Mouse (Mus musculus) gastrocnemius, adult 18-20 months (tissue): ENCODE results near the gene Il17rb. TPM values are rescaled to one million over a fixed set of nuclear protein-coding genes. Genes with fewer than 3 reads are reported as not detected.

Experiments used
- DNase-seq: peaks from one replicate; pipeline ENCODE4 v3.0.0; 2021; ENCODE audit warnings: low spot score
- microRNA-seq: library from miRNA; unstranded; fragments of <30 nt; microRNA quantifications from one replicate; pipeline ENCODE4 v1.2.0, GENCODE M21; 2021
- total RNA-seq, 2 experiments: library from RNA; stranded (reverse); gene quantifications; 2 replicates each; pipeline ENCODE4 v1.2.3; 2021

The Il17rb gene
- total RNA-seq, 2 experiments from 2014 or later = 0.09 TPM; not detected in 1

DNA sequence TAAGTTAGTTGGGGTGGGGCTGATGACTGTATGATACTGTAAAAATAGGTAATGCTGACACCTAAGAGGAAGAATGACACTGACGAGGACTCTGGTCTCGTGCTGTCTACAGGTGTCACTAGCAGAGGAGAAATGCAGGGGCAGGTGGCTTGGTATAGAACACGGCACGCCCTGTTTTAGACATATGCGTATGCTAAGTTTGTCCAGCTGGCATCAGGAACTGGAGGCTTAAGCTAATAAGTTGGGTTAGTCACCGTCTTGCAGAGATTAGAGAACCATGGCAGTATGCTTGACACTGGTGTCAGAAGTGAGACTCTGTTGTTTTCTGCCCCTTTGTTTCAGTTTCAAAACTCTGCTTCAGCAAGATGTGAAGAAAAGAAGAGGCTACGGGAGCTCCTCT lies 37.2 kb downstream of the Il17rb start:
- no peak for DNase-seq

DNA sequence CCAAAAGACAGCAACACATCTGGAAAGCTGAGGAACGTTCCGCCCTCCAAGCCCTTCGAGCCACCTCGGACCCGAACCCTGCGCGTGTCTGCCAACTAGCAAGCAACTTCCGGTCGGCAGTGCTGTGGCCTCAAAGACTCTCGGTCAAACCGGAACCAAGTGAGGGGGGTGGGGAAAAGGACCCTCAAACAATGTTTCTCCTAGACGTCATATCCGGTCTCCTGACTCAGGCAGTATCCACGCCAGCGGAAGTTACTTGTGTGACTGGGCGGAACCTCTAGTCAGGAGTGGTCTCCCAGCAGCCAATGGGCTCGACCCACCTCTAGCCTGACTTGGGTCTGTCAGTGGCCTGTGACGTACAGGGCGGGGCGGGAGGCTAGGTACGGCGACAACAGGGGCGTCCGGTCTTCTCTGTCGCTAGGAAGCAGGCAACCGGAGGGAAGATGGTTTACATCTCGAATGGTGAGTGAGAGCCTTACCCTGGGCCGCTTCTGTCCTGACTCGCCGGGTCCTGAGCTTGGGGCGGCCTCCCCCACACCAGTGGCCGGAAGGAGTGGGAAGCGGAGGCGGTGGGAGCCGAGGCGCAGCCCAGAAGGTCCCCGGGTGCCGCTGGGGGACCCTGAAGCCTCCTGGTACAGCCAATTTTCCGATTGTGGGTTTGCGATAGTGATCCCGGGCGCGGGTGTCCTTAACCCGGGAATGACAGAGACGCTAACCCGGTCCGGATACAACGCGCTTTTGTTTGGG lies 40.4 kb downstream of the Il17rb start, which contains the start of gene Selenok:
TSS of gene Selenok (plus strand) at position 234 of the 747 bp plus-strand sequence.
- peak; percentile 98 for DNase-seq

DNA sequence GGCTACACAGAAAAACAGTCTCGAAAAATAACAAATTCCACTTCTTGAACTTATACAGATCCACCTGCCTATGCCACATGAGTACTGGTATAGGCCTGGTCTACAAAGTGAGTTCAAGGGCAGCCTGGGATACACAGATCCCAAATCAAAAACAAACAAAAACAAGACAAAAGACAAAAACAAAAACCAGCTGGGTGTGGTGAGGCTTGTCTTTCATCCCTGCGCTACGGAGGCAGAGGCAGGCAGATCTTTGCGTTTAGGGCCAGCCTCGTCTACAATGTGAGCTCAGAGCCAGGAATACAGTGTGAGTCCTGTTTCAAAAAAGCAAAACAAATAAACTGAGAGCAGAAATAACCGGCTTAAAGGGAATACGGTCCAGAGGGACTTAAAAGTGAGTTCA lies 41.1 kb downstream of the Il17rb start:
- DNase-seq = no peak

DNA sequence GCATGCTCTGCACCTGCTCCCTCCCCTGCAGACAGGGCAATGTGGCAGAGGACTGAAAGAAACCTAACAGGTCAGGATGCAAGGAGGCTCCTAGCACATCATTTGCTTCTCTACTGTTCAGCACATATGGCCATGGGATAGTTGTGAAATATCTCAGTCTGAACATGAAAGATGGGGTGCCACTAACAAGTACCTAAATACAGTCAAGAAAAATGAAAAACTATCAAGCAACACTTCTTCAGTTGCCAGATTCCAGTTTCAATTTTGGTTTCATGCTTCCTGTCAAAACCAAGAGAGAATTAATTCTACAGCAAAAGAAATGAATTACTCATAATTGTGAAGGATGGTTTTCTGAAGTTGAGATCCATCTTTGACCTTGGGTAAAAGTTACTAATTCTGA lies 51.3 kb downstream of the Il17rb start:
- DNase-seq = no peak

DNA sequence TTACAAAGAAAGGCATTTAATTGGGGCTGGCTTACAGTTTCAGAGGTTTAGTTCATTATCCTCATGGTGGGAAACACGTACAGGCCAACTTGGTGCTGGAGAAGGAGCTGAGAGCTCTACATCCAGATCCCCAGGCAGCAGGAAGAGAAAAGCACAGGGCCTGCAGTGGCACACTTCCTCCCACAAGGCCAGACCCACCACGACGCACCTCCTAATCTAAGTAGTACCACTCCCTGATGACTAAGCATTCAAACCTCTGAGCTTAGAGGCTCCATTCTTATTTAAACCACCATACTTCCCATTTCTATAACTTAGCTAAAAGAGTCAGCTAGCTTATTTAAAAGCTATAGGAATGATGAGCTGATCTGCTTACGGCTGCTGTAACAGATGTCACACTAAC lies 57.9 kb downstream of the Il17rb start:
- no peak for DNase-seq

DNA sequence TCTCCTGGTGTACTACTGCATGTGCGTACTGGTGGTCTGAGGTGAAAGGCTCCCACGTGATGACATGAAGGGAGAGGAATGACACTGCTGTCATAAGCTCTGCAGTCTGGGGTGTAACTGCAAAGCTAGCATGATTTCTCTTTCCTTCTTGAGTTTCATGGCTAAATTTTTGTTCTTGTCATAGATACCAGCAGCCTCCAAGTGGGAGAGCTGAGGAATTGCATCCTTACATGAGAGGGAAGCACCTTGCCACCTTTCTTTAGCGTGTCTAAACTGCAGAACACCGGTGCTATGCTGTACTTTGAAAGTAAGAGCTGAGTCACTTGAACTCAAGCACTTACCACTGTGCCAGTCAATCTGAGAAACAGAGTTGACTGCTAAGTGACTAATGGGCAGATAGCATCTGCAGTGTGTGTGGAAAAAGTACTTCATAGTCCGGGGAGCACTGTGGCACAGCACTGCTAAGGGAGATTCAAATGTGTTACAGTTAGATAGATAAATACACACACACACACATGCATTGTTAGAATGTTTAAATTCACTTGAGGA lies 61.9 kb downstream of the Il17rb start:
- no peak for DNase-seq

Small RNA genes lying within 50 kb of the gene (microRNA-seq; reads per million reads assigned to microRNA genes)
- not detected for gene Mir6947

Other genes with a start within 250 kb of the Il17rb start
- gene Selenok, start 40.6 kb downstream of the Il17rb start, total RNA-seq = 10 to 100 TPM; 74.9 to 96.6 TPM
- gene Actr8, start 30.6 kb downstream of the Il17rb start, total RNA-seq = 10 to 100 TPM; 31.1 to 33.4 TPM
- under 1 TPM; 0.36 to 0.37 TPM for gene Chdh, start 127 bp upstream of the Il17rb start, total RNA-seq